Mouse (Mus musculus) naive thymus-derived CD4-positive, alpha-beta T cell, adult 2 months (primary cell): ENCODE results near the gene Gna13.
A peak's percentile ranks its signal among the peaks of the same experiment; 100 is the strongest.

Experiments
- DNase-seq: peaks from one replicate; pipeline ENCODE4 v3.0.0-alpha.2; 2011; ENCODE audit warnings: low read depth

The Gna13 gene

GRCm38 (mm10) chr11:109375412-109375811, 12.8 kb downstream of the Gna13 start:
- peak; percentile 80 for DNase-seq

GRCm38 (mm10) chr11:109376484-109377143, 14.0 kb downstream of the Gna13 start:
- DNase-seq = no peak

GRCm38 (mm10) chr11:109377477-109377876, 14.8 kb downstream of the Gna13 start:
- DNase-seq = no peak

- DNase-seq = peak; percentile 27
These were observed 15.4 kb downstream of the Gna13 start for GRCm38 (mm10) chr11:109378051-109378450.

- DNase-seq = no peak
These were observed 18.0 kb downstream of the Gna13 start for GRCm38 (mm10) chr11:109380662-109381061.

- DNase-seq = no peak
These were observed 22.7 kb downstream of the Gna13 start for GRCm38 (mm10) chr11:109385296-109385695.

GRCm38 (mm10) chr11:109389046-109389445, 26.4 kb downstream of the Gna13 start:
- DNase-seq = no peak

GRCm38 (mm10) chr11:109391200-109391599, 28.6 kb downstream of the Gna13 start:
- DNase-seq = no peak

GRCm38 (mm10) chr11:109391760-109392159, 29.1 kb downstream of the Gna13 start:
- no peak for DNase-seq

- DNase-seq = no peak
These were observed 30.0 kb downstream of the Gna13 start for GRCm38 (mm10) chr11:109392601-109393000.

- no peak for DNase-seq
These were observed 32.1 kb downstream of the Gna13 start for GRCm38 (mm10) chr11:109394758-109395157.

- DNase-seq = no peak
These were observed 32.7 kb downstream of the Gna13 start for GRCm38 (mm10) chr11:109395291-109395690.

GRCm38 (mm10) chr11:109406431-109406830, 43.8 kb downstream of the Gna13 start:
- no peak for DNase-seq

- no peak for DNase-seq
These were observed 47.8 kb downstream of the Gna13 start for GRCm38 (mm10) chr11:109410197-109410980.

- no peak for DNase-seq
These were observed 51.0 kb downstream of the Gna13 start, which contains the start of gene 9930022D16Rik for GRCm38 (mm10) chr11:109413617-109414016. Gene 9930022D16Rik, plus strand, starts transcription at chr11:109413917.

- no peak for DNase-seq
These were observed 52.2 kb downstream of the Gna13 start for GRCm38 (mm10) chr11:109414802-109415201.

- DNase-seq = no peak
These were observed 54.2 kb downstream of the Gna13 start for GRCm38 (mm10) chr11:109416709-109417420.

GRCm38 (mm10) chr11:109417472-109418040, 54.9 kb downstream of the Gna13 start:
- DNase-seq = no peak

- no peak for DNase-seq
These were observed 56.8 kb downstream of the Gna13 start for GRCm38 (mm10) chr11:109419461-109419860.

GRCm38 (mm10) chr11:109419961-109420566, 57.4 kb downstream of the Gna13 start:
- DNase-seq = peak; percentile 92

- peak; percentile 82 for DNase-seq
These were observed 57.9 kb downstream of the Gna13 start for GRCm38 (mm10) chr11:109420567-109420962.

- no peak for DNase-seq
These were observed 58.6 kb downstream of the Gna13 start for GRCm38 (mm10) chr11:109421205-109421604.
